Mouse (Mus musculus) liver, postnatal 0 days (tissue): ENCODE measurements around the gene Snx5. TPM values are rescaled to one million over a fixed set of nuclear protein-coding genes. Genes with fewer than 3 reads are reported as not detected.

Experiments
- ATAC-seq: fragments of 200-750 bp; cut with Nextera tagmentation; 2 replicates; pipeline ENCODE4 v1.8.0; 2017; ENCODE audit warnings: mild to moderate bottlenecking, moderate library complexity
- DNase-seq: peaks from one replicate; pipeline ENCODE4 v3.0.0-alpha.2; 2016
- H3K27ac ChIP-seq: fragments of 300-500 bp; sonication (generic); 2 replicates; pipeline ENCODE4 v1.5.1; 2014; ENCODE audit warnings: antibody characterized with exemption, moderate library complexity, mild to moderate bottlenecking, low read depth
- H3K27me3 ChIP-seq: fragments of 300-500 bp; sonication (generic); 2 replicates; pipeline ENCODE4 v1.6.1; 2014; ENCODE audit warnings: low read length, control low read depth, mixed read lengths; ENCODE audit not compliant: insufficient read depth
- H3K36me3 ChIP-seq: fragments of 300-500 bp; sonication (generic); replicated peaks from 2 replicates; pipeline ENCODE4 v1.6.1; 2014; ENCODE audit warnings: mild to moderate bottlenecking, control low read depth, low read length, moderate library complexity, mixed read lengths; ENCODE audit not compliant: insufficient read depth
- H3K4me1 ChIP-seq: fragments of 300-500 bp; sonication (generic); 2 replicates; pipeline ENCODE4 v1.6.1; 2014; ENCODE audit warnings: antibody characterized with exemption, mild to moderate bottlenecking, control low read depth; ENCODE audit not compliant: insufficient read depth
- H3K4me2 ChIP-seq: fragments of 300-500 bp; sonication (generic); 2 replicates; pipeline ENCODE4 v1.6.1; 2014; ENCODE audit warnings: low read depth, mild to moderate bottlenecking, low read length, moderate library complexity, mixed read lengths
- H3K4me3 ChIP-seq: fragments of 300-500 bp; sonication (generic); 2 replicates; pipeline ENCODE4 v1.5.1; 2014; ENCODE audit warnings: low read depth, low read length
- H3K9ac ChIP-seq: fragments of 300-500 bp; sonication (generic); replicated peaks from 2 replicates; pipeline ENCODE4 v1.6.1; 2014; ENCODE audit warnings: mild to moderate bottlenecking, moderate library complexity
- H3K9me3 ChIP-seq: fragments of 300-500 bp; sonication (generic); 2 replicates; pipeline ENCODE4 v1.6.1; 2016; ENCODE audit warnings: mild to moderate bottlenecking, control low read depth, low read length, mixed read lengths
- CTCF ChIP-seq: sonication (generic); IDR thresholded peaks from 2 replicates; pipeline ENCODE4 v1.5.1; 2016; ENCODE audit warnings: antibody characterized with exemption, low read depth
- EP300 ChIP-seq: IDR thresholded peaks from 2 replicates; pipeline ENCODE4 v1.6.1; 2016; ENCODE audit warnings: antibody characterized with exemption, low read depth, mild to moderate bottlenecking
- WGBS: fragments of 180-500 bp; shearing (Covaris S2); extraction: QIAGEN DNeasy Blood & Tissue Kit; methylation state at CpG from one replicate; pipeline ENCODE4 v1.1.7; 2014; ENCODE audit not compliant: insufficient replicate concordance; 5-methylcytosine and 5-hydroxymethylcytosine counted together
- polyA plus RNA-seq: library from polyadenylated mRNA; unstranded; fragments of >200 nt; fragmentation: Nextera tagmentation; extraction: Ambion mirVana; gene quantifications from 2 replicates; pipeline ENCODE4 v1.2.1, GENCODE M21; 2015

The Snx5 gene
- 47.9 and 49.2 TPM in 2 replicates for polyA plus RNA-seq

GRCm38 (mm10) chr2:144270507-144271420, at the start of gene Snx5, which contains the start of gene Mgme1:
Gene Snx5 (minus strand): TSS chr2:144270906.
Gene Mgme1 (plus strand): TSS chr2:144270663.
- Histone ChIP-seq H3K4me1 (peaks cover 36% of the 10 kb centered on the region), H3K27ac (peak within 1 kb of the TSS; percentile 98), H3K27me3 (no peaks in the 10 kb centered on the region), H3K4me2 (peak within 1 kb of the TSS; percentile 89), H3K36me3 (peaks cover 4% of the 10 kb centered on the region; the same call in 1 of the 2 replicates), H3K9me3 (no peaks in the 10 kb centered on the region), H3K9ac (peak within 1 kb of the TSS; percentile 95), H3K4me3 (peak within 1 kb of the TSS; percentile 89)
- DNase-seq (peak; percentile 94), ATAC-seq (peak; percentile 96)
- TF ChIP-seq CTCF, result no peak
- peak; percentile 37; the same call in 1 of the 2 replicates for TF ChIP-seq EP300
- 2% methylated on average over 91 of the region's 93 CpGs for WGBS

GRCm38 (mm10) chr2:144311372-144311771, 40.7 kb upstream of the Snx5 start:
- H3K27me3 ChIP-seq, result no peaks in the 10 kb centered on the region
- 80% methylated on average over 2 of the region's 2 CpGs for WGBS
- H3K4me3 ChIP-seq, result no peak overlapping the region
- H3K4me1 ChIP-seq, result no peaks in the 10 kb centered on the region
- no peak overlapping the region for H3K27ac ChIP-seq
- no peaks in the 10 kb centered on the region for H3K36me3 ChIP-seq
- ATAC-seq (no peak), DNase-seq (no peak)
- no peak overlapping the region for H3K9ac ChIP-seq
- H3K4me2 ChIP-seq, result no peak overlapping the region
- TF ChIP-seq CTCF (no peak), EP300 (no peak)
- H3K9me3 ChIP-seq, result no peaks in the 10 kb centered on the region

GRCm38 (mm10) chr2:144310273-144310672, 39.6 kb upstream of the Snx5 start:
- no peaks in the 10 kb centered on the region for H3K36me3 ChIP-seq
- ATAC-seq (no peak), DNase-seq (no peak)
- H3K9me3 ChIP-seq, result no peaks in the 10 kb centered on the region
- no peak for TF ChIP-seq EP300
- TF ChIP-seq CTCF, result no peak
- H3K9ac ChIP-seq, result no peak overlapping the region
- H3K4me2 ChIP-seq, result no peak overlapping the region
- no peak overlapping the region for H3K4me3 ChIP-seq
- 69% methylated on average over 5 of the region's 5 CpGs for WGBS
- H3K4me1 ChIP-seq, result no peaks in the 10 kb centered on the region
- no peak overlapping the region for H3K27ac ChIP-seq
- no peaks in the 10 kb centered on the region for H3K27me3 ChIP-seq

GRCm38 (mm10) chr2:144308561-144308960, 37.9 kb upstream of the Snx5 start:
- peak; percentile 84 for ATAC-seq

GRCm38 (mm10) chr2:144305721-144306294, 35.1 kb upstream of the Snx5 start:
- Histone ChIP-seq H3K27me3 (no peaks in the 10 kb centered on the region), H3K4me3 (no peak overlapping the region), H3K36me3 (no peaks in the 10 kb centered on the region), H3K9ac (no peak overlapping the region), H3K9me3 (no peaks in the 10 kb centered on the region), H3K27ac (no peak overlapping the region), H3K4me2 (no peak overlapping the region), H3K4me1 (0 out of 2 replicates have a peak, but pooled peaks cover 3% of the 10 kb centered on the region)
- DNase-seq (no peak), ATAC-seq (no peak)
- TF ChIP-seq CTCF, result peak; percentile 45
- no peak for TF ChIP-seq EP300
- WGBS, result 75% methylated on average over 18 of the region's 18 CpGs

More at GRCm38 (mm10) chr2:144308561-144308960, 37.9 kb upstream of the Snx5 start:
- Histone ChIP-seq H3K27ac (no peak overlapping the region), H3K9ac (no peak overlapping the region), H3K9me3 (no peaks in the 10 kb centered on the region), H3K36me3 (no peaks in the 10 kb centered on the region), H3K4me1 (no peaks in the 10 kb centered on the region), H3K27me3 (no peaks in the 10 kb centered on the region), H3K4me3 (no peak overlapping the region), H3K4me2 (peak overlapping the region; percentile 13; the same call in 1 of the 2 replicates)
- DNase-seq, result peak; percentile 50
- WGBS, result 59% methylated on average over 8 of the region's 8 CpGs
- TF ChIP-seq EP300, result no peak
- TF ChIP-seq CTCF, result no peak

GRCm38 (mm10) chr2:144301101-144301500, 30.4 kb upstream of the Snx5 start:
- Histone ChIP-seq H3K27me3 (no peaks in the 10 kb centered on the region), H3K9ac (no peak overlapping the region), H3K36me3 (no peaks in the 10 kb centered on the region), H3K9me3 (no peaks in the 10 kb centered on the region), H3K4me2 (no peak overlapping the region), H3K27ac (no peak overlapping the region), H3K4me3 (no peak overlapping the region), H3K4me1 (peaks cover 12% of the 10 kb centered on the region)
- WGBS, result 88% methylated on average over 11 of the region's 11 CpGs
- no peak for DNase-seq
- ATAC-seq, result peak; percentile 33; the same call in 1 of the 2 replicates
- no peak for TF ChIP-seq CTCF
- no peak for TF ChIP-seq EP300
